Mouse (Mus musculus): Measurements from ENCODE around the gene Catip. TPM values are rescaled to one million over a fixed set of nuclear protein-coding genes. Genes with fewer than 3 reads are reported as not detected.

The Catip gene
- polyA plus RNA-seq, 1 experiment from 2014 or later = 1.1 TPM

DNA sequence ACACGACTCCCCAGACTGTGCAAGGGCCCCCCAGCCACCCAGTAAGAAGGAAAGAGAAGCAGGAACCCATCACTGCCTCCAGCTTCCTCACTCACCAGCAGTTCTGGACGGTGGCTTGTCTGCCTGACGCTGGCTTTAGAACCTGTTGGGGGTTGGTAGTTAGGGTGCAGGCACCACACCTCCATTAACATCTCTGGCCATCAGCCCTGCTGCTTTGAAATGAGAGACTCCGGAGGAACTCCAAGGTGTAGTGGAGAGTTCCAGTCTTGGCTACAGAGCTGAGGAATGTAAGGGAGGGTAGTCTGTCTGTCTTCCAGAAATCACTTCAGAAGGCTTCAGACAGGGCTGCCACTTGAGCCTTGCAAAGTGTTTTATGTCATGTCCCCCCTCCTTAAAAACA lies 8.1 kb downstream of the Catip start:
- Histone ChIP-seq H3K9me3 (ENCODE audit: control insufficient read depth, low read length) (no peaks in the 10 kb centered on the region), H3K9ac (ENCODE audit: low read depth, low read length) (no peak overlapping the region), H3K27ac (ENCODE audit: low read depth, low read length) (no peak overlapping the region), H3K4me2 (replicated peaks; ENCODE audit: low read depth, low read length) (no peak overlapping the region), H3K4me1 (replicated peaks; ENCODE audit: control insufficient read depth, insufficient read depth, low read length) (no peaks in the 10 kb centered on the region), H3K27me3 (ENCODE audit: control insufficient read depth, insufficient read depth, low read length) (peaks cover 2% of the 10 kb centered on the region; the same call in 1 of the 2 replicates), H3K36me3 (ENCODE audit: control insufficient read depth, insufficient read depth, low read length) (no peaks in the 10 kb centered on the region), H3K4me3 (ENCODE audit: low read depth, low read length) (no peak overlapping the region)
- DNase-seq (ENCODE audit: low spot score) = no peak
- 53% methylated on average over 4 of the region's 4 CpGs for WGBS
- no peak for ATAC-seq (ENCODE audit: low FRiP score)

GRCm38 (mm10) chr1:74373372-74373771 lies 11.5 kb downstream of the Catip start:
- H3K27me3 ChIP-seq (ENCODE audit: control insufficient read depth, insufficient read depth, low read length) = no peaks in the 10 kb centered on the region
- H3K9ac ChIP-seq (ENCODE audit: low read depth, low read length) = no peak overlapping the region
- ATAC-seq (ENCODE audit: low FRiP score) (no peak), DNase-seq (ENCODE audit: low spot score) (no peak)
- no peaks in the 10 kb centered on the region for H3K9me3 ChIP-seq (ENCODE audit: control insufficient read depth, low read length)
- H3K4me3 ChIP-seq (ENCODE audit: low read depth, low read length) = no peak overlapping the region
- H3K4me2 ChIP-seq (replicated peaks; ENCODE audit: low read depth, low read length) = no peak overlapping the region
- H3K27ac ChIP-seq (ENCODE audit: low read depth, low read length) = no peak overlapping the region
- no peaks in the 10 kb centered on the region for H3K36me3 ChIP-seq (ENCODE audit: control insufficient read depth, insufficient read depth, low read length)
- WGBS = 75% methylated on average over 4 of the region's 4 CpGs
- no peaks in the 10 kb centered on the region for H3K4me1 ChIP-seq (replicated peaks; ENCODE audit: control insufficient read depth, insufficient read depth, low read length)

- DNase-seq (ENCODE audit: low spot score) = no peak
- Histone ChIP-seq H3K36me3 (ENCODE audit: control insufficient read depth, insufficient read depth, low read length) (no peaks in the 10 kb centered on the region), H3K4me3 (ENCODE audit: low read depth, low read length) (no peak within 1 kb of the TSS), H3K4me2 (replicated peaks; ENCODE audit: low read depth, low read length) (no peak within 1 kb of the TSS), H3K9me3 (ENCODE audit: control insufficient read depth, low read length) (no peaks in the 10 kb centered on the region), H3K27me3 (ENCODE audit: control insufficient read depth, insufficient read depth, low read length) (no peaks in the 10 kb centered on the region), H3K4me1 (replicated peaks; ENCODE audit: control insufficient read depth, insufficient read depth, low read length) (no peaks in the 10 kb centered on the region), H3K9ac (ENCODE audit: low read depth, low read length) (no peak within 1 kb of the TSS), H3K27ac (ENCODE audit: low read depth, low read length) (no peak within 1 kb of the TSS)
- WGBS = 82% methylated on average over 8 of the region's 8 CpGs
- ATAC-seq (ENCODE audit: low FRiP score) = no peak
These were observed 13.1 kb downstream of the Catip start, which contains the start of gene Slc11a1 for GRCm38 (mm10) chr1:74374980-74375379. Gene Slc11a1 (plus strand): TSS chr1:74375195.

DNA sequence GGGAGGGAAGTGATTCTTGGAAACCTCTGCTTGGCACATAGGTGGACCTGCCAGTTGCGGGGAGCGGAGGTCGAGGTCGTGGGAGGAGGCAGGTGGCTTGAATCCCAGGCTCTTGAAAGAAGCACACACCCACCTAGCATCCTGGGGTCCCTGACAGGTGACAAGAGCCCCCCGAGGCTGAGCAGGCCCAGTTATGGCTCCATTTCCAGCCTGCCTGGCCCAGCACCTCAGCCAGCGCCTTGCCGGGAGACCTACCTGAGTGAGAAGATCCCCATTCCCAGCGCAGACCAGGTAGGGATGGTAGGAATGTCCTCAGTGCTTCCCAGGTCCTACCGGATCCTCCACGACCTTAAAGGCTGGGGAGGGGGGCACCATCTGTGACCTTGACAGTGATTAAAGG lies 13.7 kb downstream of the Catip start:
- DNase-seq (ENCODE audit: low spot score) (no peak), ATAC-seq (ENCODE audit: low FRiP score) (no peak)
- Histone ChIP-seq H3K4me3 (ENCODE audit: low read depth, low read length) (no peak overlapping the region), H3K9ac (ENCODE audit: low read depth, low read length) (no peak overlapping the region), H3K4me1 (replicated peaks; ENCODE audit: control insufficient read depth, insufficient read depth, low read length) (no peaks in the 10 kb centered on the region), H3K4me2 (replicated peaks; ENCODE audit: low read depth, low read length) (no peak overlapping the region), H3K27me3 (ENCODE audit: control insufficient read depth, insufficient read depth, low read length) (no peaks in the 10 kb centered on the region), H3K9me3 (ENCODE audit: control insufficient read depth, low read length) (no peaks in the 10 kb centered on the region), H3K36me3 (ENCODE audit: control insufficient read depth, insufficient read depth, low read length) (no peaks in the 10 kb centered on the region), H3K27ac (ENCODE audit: low read depth, low read length) (no peak overlapping the region)
- 86% methylated on average over 10 of the region's 10 CpGs for WGBS

DNA sequence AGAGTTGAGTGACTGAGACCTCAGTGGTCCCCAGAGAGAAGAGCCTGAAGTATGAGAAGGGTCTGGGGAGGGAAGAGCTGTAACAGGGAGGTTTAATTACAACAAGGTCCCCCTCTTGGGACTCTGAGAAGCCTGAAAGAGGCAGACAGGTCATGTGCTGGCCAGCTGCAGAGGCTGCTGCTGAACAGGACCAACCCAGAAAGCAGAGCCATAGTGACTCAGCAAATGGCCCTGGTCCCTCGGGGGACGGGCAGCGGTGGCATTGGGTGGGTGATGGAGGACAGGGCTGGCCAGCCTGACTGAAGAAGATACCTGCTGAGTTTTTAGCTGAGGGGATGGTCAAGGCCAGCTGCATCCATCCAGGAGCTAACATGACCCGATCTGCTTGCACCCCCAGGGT lies 14.5 kb downstream of the Catip start:
- Histone ChIP-seq H3K27ac (ENCODE audit: low read depth, low read length) (no peak overlapping the region), H3K4me1 (replicated peaks; ENCODE audit: control insufficient read depth, insufficient read depth, low read length) (no peaks in the 10 kb centered on the region), H3K9me3 (ENCODE audit: control insufficient read depth, low read length) (no peaks in the 10 kb centered on the region), H3K9ac (ENCODE audit: low read depth, low read length) (no peak overlapping the region), H3K4me3 (ENCODE audit: low read depth, low read length) (no peak overlapping the region), H3K36me3 (ENCODE audit: control insufficient read depth, insufficient read depth, low read length) (no peaks in the 10 kb centered on the region), H3K27me3 (ENCODE audit: control insufficient read depth, insufficient read depth, low read length) (no peaks in the 10 kb centered on the region), H3K4me2 (replicated peaks; ENCODE audit: low read depth, low read length) (no peak overlapping the region)
- 84% methylated on average over 4 of the region's 4 CpGs for WGBS
- ATAC-seq (ENCODE audit: low FRiP score) (no peak), DNase-seq (ENCODE audit: low spot score) (no peak)

GRCm38 (mm10) chr1:74379058-74379504 lies 17.2 kb downstream of the Catip start:
- Histone ChIP-seq H3K36me3 (ENCODE audit: control insufficient read depth, insufficient read depth, low read length) (no peaks in the 10 kb centered on the region), H3K4me2 (replicated peaks; ENCODE audit: low read depth, low read length) (no peak overlapping the region), H3K9me3 (ENCODE audit: control insufficient read depth, low read length) (no peaks in the 10 kb centered on the region), H3K4me3 (ENCODE audit: low read depth, low read length) (no peak overlapping the region), H3K27ac (ENCODE audit: low read depth, low read length) (no peak overlapping the region), H3K4me1 (replicated peaks; ENCODE audit: control insufficient read depth, insufficient read depth, low read length) (no peaks in the 10 kb centered on the region), H3K9ac (ENCODE audit: low read depth, low read length) (no peak overlapping the region), H3K27me3 (ENCODE audit: control insufficient read depth, insufficient read depth, low read length) (no peaks in the 10 kb centered on the region)
- ATAC-seq (ENCODE audit: low FRiP score) (no peak), DNase-seq (ENCODE audit: low spot score) (no peak)
- 88% methylated on average over 7 of the region's 7 CpGs for WGBS

DNA sequence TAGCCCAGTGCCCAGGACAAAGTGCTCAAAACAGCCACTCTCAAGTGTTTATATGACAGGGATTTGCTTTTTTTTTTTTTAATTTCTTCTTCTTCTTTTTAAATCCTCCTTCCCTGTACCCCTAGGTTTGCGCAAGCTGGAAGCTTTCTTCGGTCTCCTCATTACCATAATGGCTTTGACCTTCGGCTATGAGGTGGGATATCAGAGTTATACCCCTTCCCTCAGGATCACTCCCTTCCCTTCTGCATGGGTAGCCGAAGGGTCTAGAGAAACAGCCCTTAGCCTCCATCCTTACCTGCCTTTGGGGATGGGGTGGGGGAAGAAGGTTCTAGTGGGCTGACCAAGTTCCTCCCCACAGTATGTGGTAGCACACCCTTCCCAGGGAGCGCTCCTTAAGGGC lies 18.6 kb downstream of the Catip start:
- DNase-seq (ENCODE audit: low spot score) = no peak

GRCm38 (mm10) chr1:74381588-74382021 lies 19.7 kb downstream of the Catip start:
- 91% methylated on average over 10 of the region's 10 CpGs for WGBS
- DNase-seq (ENCODE audit: low spot score) (no peak), ATAC-seq (ENCODE audit: low FRiP score) (no peak)

More for the DNA sequence above, 18.6 kb downstream of the Catip start:
- no peak overlapping the region for H3K4me3 ChIP-seq (ENCODE audit: low read depth, low read length)
- 90% methylated on average over 5 of the region's 5 CpGs for WGBS
- H3K36me3 ChIP-seq (ENCODE audit: control insufficient read depth, insufficient read depth, low read length) = no peaks in the 10 kb centered on the region
- ATAC-seq (ENCODE audit: low FRiP score) = no peak
- no peak overlapping the region for H3K9ac ChIP-seq (ENCODE audit: low read depth, low read length)
- H3K9me3 ChIP-seq (ENCODE audit: control insufficient read depth, low read length) = no peaks in the 10 kb centered on the region
- H3K27ac ChIP-seq (ENCODE audit: low read depth, low read length) = no peak overlapping the region
- no peaks in the 10 kb centered on the region for H3K27me3 ChIP-seq (ENCODE audit: control insufficient read depth, insufficient read depth, low read length)
- H3K4me1 ChIP-seq (replicated peaks; ENCODE audit: control insufficient read depth, insufficient read depth, low read length) = no peaks in the 10 kb centered on the region
- H3K4me2 ChIP-seq (replicated peaks; ENCODE audit: low read depth, low read length) = no peak overlapping the region

GRCm38 (mm10) chr1:74383385-74383784 lies 21.5 kb downstream of the Catip start:
- H3K27ac ChIP-seq (ENCODE audit: low read depth, low read length) = no peak overlapping the region
- no peak overlapping the region for H3K4me3 ChIP-seq (ENCODE audit: low read depth, low read length)
- no peaks in the 10 kb centered on the region for H3K27me3 ChIP-seq (ENCODE audit: control insufficient read depth, insufficient read depth, low read length)
- WGBS = 83% methylated on average over 13 of the region's 13 CpGs
- no peak overlapping the region for H3K4me2 ChIP-seq (replicated peaks; ENCODE audit: low read depth, low read length)
- H3K4me1 ChIP-seq (replicated peaks; ENCODE audit: control insufficient read depth, insufficient read depth, low read length) = no peaks in the 10 kb centered on the region
- ATAC-seq (ENCODE audit: low FRiP score) = no peak
- H3K36me3 ChIP-seq (ENCODE audit: control insufficient read depth, insufficient read depth, low read length) = no peaks in the 10 kb centered on the region
- no peak overlapping the region for H3K9ac ChIP-seq (ENCODE audit: low read depth, low read length)
- no peaks in the 10 kb centered on the region for H3K9me3 ChIP-seq (ENCODE audit: control insufficient read depth, low read length)
- no peak for DNase-seq (ENCODE audit: low spot score)

More at GRCm38 (mm10) chr1:74381588-74382021, 19.7 kb downstream of the Catip start:
- no peaks in the 10 kb centered on the region for H3K36me3 ChIP-seq (ENCODE audit: control insufficient read depth, insufficient read depth, low read length)
- H3K4me2 ChIP-seq (replicated peaks; ENCODE audit: low read depth, low read length) = no peak overlapping the region
- H3K27me3 ChIP-seq (ENCODE audit: control insufficient read depth, insufficient read depth, low read length) = no peaks in the 10 kb centered on the region
- H3K27ac ChIP-seq (ENCODE audit: low read depth, low read length) = no peak overlapping the region
- no peak overlapping the region for H3K4me3 ChIP-seq (ENCODE audit: low read depth, low read length)
- H3K9ac ChIP-seq (ENCODE audit: low read depth, low read length) = no peak overlapping the region
- H3K4me1 ChIP-seq (replicated peaks; ENCODE audit: control insufficient read depth, insufficient read depth, low read length) = no peaks in the 10 kb centered on the region
- H3K9me3 ChIP-seq (ENCODE audit: control insufficient read depth, low read length) = no peaks in the 10 kb centered on the region
